Mouse (Mus musculus) T-helper 1 cell (primary cell): Measurements from ENCODE around the gene Olfr263.

ENCODE experiments used
- in situ Hi-C: fragments of 300-600 bp; cut with MboI, MseI; formaldehyde crosslinking; loops from one replicate; pipeline ENCODE4 v1.15.1; 2025; ENCODE audit warnings: high pct_unique_total_duplicates

The Olfr263 gene

GRCm38 (mm10) chr13:21169657-21170430 lies 40.4 kb downstream of the Olfr263 start:
- in situ Hi-C loops = loop anchor here (5.0 kb wide), 2 partner anchors 62 to 747 kb away; no protein-coding TSS in a partner anchor

GRCm38 (mm10) chr13:21170431-21171155 lies 41.2 kb downstream of the Olfr263 start:
- in situ Hi-C loops = loop anchor here (5.0 kb wide), 2 partner anchors 62 to 747 kb away; no protein-coding TSS in a partner anchor

GRCm38 (mm10) chr13:21171156-21171530 lies 41.7 kb downstream of the Olfr263 start:
- in situ Hi-C loops = loop anchor here (5.0 kb wide), 2 partner anchors 61 to 746 kb away; no protein-coding TSS in a partner anchor

GRCm38 (mm10) chr13:21171600-21172150 lies 42.2 kb downstream of the Olfr263 start:
- in situ Hi-C loops = loop anchor here (5.0 kb wide), 2 partner anchors 61 to 746 kb away; no protein-coding TSS in a partner anchor

GRCm38 (mm10) chr13:21172241-21173027 lies 43.0 kb downstream of the Olfr263 start:
- in situ Hi-C loops = loop anchor here (5.0 kb wide), 2 partner anchors 60 to 745 kb away; no protein-coding TSS in a partner anchor

- in situ Hi-C loops = loop anchor here (5.0 kb wide), 2 partner anchors 59 to 744 kb away; no protein-coding TSS in a partner anchor
These were observed 43.6 kb downstream of the Olfr263 start for GRCm38 (mm10) chr13:21173072-21173471.

- in situ Hi-C loops = no loop called here
These were observed 47.3 kb downstream of the Olfr263 start for GRCm38 (mm10) chr13:21176733-21177132.

- in situ Hi-C loops = no loop called here
These were observed 48.2 kb downstream of the Olfr263 start for GRCm38 (mm10) chr13:21177657-21178056.

GRCm38 (mm10) chr13:21178364-21178763 lies 48.9 kb downstream of the Olfr263 start:
- in situ Hi-C loops = no loop called here

GRCm38 (mm10) chr13:21179367-21179723 lies 49.9 kb downstream of the Olfr263 start, which contains the start of gene Trim27:
Trim27 (plus strand) TSS chr13:21179445.
- in situ Hi-C loops = no loop called here

GRCm38 (mm10) chr13:21179724-21180550 lies 50.5 kb downstream of the Olfr263 start:
- in situ Hi-C loops = no loop called here

GRCm38 (mm10) chr13:21180551-21181530 lies 51.4 kb downstream of the Olfr263 start:
- in situ Hi-C loops = no loop called here

- in situ Hi-C loops = no loop called here
These were observed 52.6 kb downstream of the Olfr263 start for GRCm38 (mm10) chr13:21181996-21182395.

GRCm38 (mm10) chr13:21183066-21183465 lies 53.6 kb downstream of the Olfr263 start:
- in situ Hi-C loops = no loop called here

GRCm38 (mm10) chr13:21183661-21184060 lies 54.2 kb downstream of the Olfr263 start:
- in situ Hi-C loops = no loop called here

GRCm38 (mm10) chr13:21185521-21185920 lies 56.1 kb downstream of the Olfr263 start:
- in situ Hi-C loops = no loop called here
